Mouse (Mus musculus) heart, postnatal 0 days (tissue): ENCODE results near the gene Slc3a1. TPM values are rescaled to one million over a fixed set of nuclear protein-coding genes. Genes with fewer than 3 reads are reported as not detected.

Source experiments
- ATAC-seq: fragments of 200-750 bp; cut with Nextera tagmentation; 2 replicates; pipeline ENCODE4 v1.8.0; 2017; ENCODE audit warnings: low read depth, moderate number of reproducible peaks, moderate library complexity; ENCODE audit not compliant: insufficient read depth
- DNase-seq: peaks from one replicate; pipeline ENCODE4 v3.0.0-alpha.2; 2016; ENCODE audit warnings: low spot score
- H3K27ac ChIP-seq: fragments of 300-500 bp; sonication (generic); 2 replicates; pipeline ENCODE4 v1.5.1; 2014; ENCODE audit warnings: low read depth, mild to moderate bottlenecking
- H3K27me3 ChIP-seq: fragments of 300-500 bp; sonication (generic); 2 replicates; pipeline ENCODE4 v1.6.1; 2014; ENCODE audit warnings: low read length, mixed read lengths; ENCODE audit not compliant: control insufficient read depth, insufficient read depth
- H3K36me3 ChIP-seq: fragments of 300-500 bp; sonication (generic); replicated peaks from 2 replicates; pipeline ENCODE4 v1.6.1; 2014; ENCODE audit warnings: low read length, mixed read lengths; ENCODE audit not compliant: control insufficient read depth, insufficient read depth
- H3K4me1 ChIP-seq: fragments of 300-500 bp; sonication (generic); 2 replicates; pipeline ENCODE4 v1.6.1; 2014; ENCODE audit warnings: antibody characterized with exemption; ENCODE audit not compliant: control insufficient read depth, insufficient read depth
- H3K4me2 ChIP-seq: fragments of 300-500 bp; sonication (generic); 2 replicates; pipeline ENCODE4 v1.6.1; 2014; ENCODE audit warnings: low read depth, mild to moderate bottlenecking, low read length, moderate library complexity
- H3K4me3 ChIP-seq: fragments of 300-500 bp; sonication (generic); 2 replicates; pipeline ENCODE4 v1.5.1; 2014; ENCODE audit warnings: low read depth, low read length
- H3K9ac ChIP-seq: fragments of 300-500 bp; sonication (generic); replicated peaks from 2 replicates; pipeline ENCODE4 v1.6.1; 2014; ENCODE audit warnings: low read depth, low read length, mixed read lengths
- H3K9me3 ChIP-seq: fragments of 300-500 bp; sonication (generic); replicated peaks from 2 replicates; pipeline ENCODE4 v1.6.1; 2016; ENCODE audit warnings: low read length; ENCODE audit not compliant: control insufficient read depth
- CTCF ChIP-seq: IDR thresholded peaks from 2 replicates; pipeline ENCODE4 v1.5.1; 2016; ENCODE audit warnings: antibody characterized with exemption, control low read depth, low read depth
- EP300 ChIP-seq: IDR thresholded peaks from 2 replicates; pipeline ENCODE4 v1.6.1; 2016; ENCODE audit warnings: antibody characterized with exemption, low read depth
- WGBS: fragments of 180-500 bp; shearing (Covaris S2); extraction: QIAGEN DNeasy Blood & Tissue Kit; methylation state at CpG from one replicate; pipeline ENCODE4 v1.1.7; 2014; 5-methylcytosine and 5-hydroxymethylcytosine counted together
- polyA plus RNA-seq: library from polyadenylated mRNA; unstranded; fragments of >200 nt; fragmentation: Nextera tagmentation; extraction: Ambion mirVana; gene quantifications from 2 replicates; pipeline ENCODE4 v1.2.1, GENCODE M21; 2015
- total RNA-seq: library from RNA; depleted of rRNA; stranded (reverse); fragments of >200 nt; gene quantifications from 2 replicates; pipeline ENCODE4 v1.2.3, GENCODE M21; 2014; ENCODE audit warnings: low replicate concordance

Slc3a1 gene
- total and polyA plus RNA-seq, 2 experiments from 2014 or later: 1.3 TPM; not detected in 1

DNA sequence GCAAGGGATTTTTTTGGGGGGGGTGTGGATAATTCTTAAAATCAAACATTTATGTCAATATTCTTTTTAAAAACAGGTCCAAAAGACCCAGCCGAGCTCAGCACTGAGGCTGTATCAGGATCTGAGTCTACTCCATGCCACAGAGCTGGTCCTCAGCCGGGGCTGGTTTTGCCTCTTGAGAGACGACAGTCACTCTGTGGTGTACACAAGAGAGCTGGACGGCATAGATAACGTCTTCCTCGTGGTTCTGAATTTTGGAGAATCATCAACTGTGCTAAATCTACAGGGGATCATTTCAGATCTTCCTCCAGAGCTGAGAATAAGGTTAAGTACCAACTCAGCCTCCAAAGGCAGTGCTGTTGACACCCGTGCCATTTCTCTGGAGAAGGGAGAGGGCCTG lies 35.4 kb downstream of the Slc3a1 start:
- Histone ChIP-seq H3K27me3 (no peaks in the 10 kb centered on the region), H3K4me2 (no peak overlapping the region), H3K9me3 (no peaks in the 10 kb centered on the region), H3K4me3 (no peak overlapping the region), H3K4me1 (no peaks in the 10 kb centered on the region), H3K27ac (no peak overlapping the region), H3K9ac (no peak overlapping the region), H3K36me3 (peaks cover 52% of the 10 kb centered on the region)
- 76% methylated on average over 7 of the region's 7 CpGs for WGBS
- ATAC-seq: no peak
- DNase-seq: no peak
- TF ChIP-seq CTCF (no peak), EP300 (no peak)

GRCm38 (mm10) chr17:85067331-85067730 lies 39.2 kb downstream of the Slc3a1 start:
- Histone ChIP-seq H3K36me3 (peaks cover 83% of the 10 kb centered on the region), H3K27ac (no peak overlapping the region), H3K9me3 (no peaks in the 10 kb centered on the region), H3K4me3 (no peak overlapping the region), H3K4me1 (no peaks in the 10 kb centered on the region), H3K4me2 (no peak overlapping the region), H3K27me3 (no peaks in the 10 kb centered on the region), H3K9ac (no peak overlapping the region)
- no peak for ATAC-seq
- DNase-seq: no peak
- TF ChIP-seq EP300 (no peak), CTCF (no peak)
- 87% methylated on average over 7 of the region's 7 CpGs for WGBS

- TF ChIP-seq CTCF (no peak), EP300 (no peak)
- Histone ChIP-seq H3K4me2 (no peak overlapping the region), H3K9me3 (no peaks in the 10 kb centered on the region), H3K27ac (no peak overlapping the region), H3K36me3 (peaks cover 67% of the 10 kb centered on the region), H3K4me3 (no peak overlapping the region), H3K9ac (no peak overlapping the region), H3K4me1 (0 out of 2 replicates have a peak, but pooled peaks cover 3% of the 10 kb centered on the region), H3K27me3 (no peaks in the 10 kb centered on the region)
- WGBS: 34% methylated on average over 6 of the region's 6 CpGs
- DNase-seq (no peak), ATAC-seq (no peak)
Observed at GRCm38 (mm10) chr17:85070658-85071057, 42.5 kb downstream of the Slc3a1 start.

DNA sequence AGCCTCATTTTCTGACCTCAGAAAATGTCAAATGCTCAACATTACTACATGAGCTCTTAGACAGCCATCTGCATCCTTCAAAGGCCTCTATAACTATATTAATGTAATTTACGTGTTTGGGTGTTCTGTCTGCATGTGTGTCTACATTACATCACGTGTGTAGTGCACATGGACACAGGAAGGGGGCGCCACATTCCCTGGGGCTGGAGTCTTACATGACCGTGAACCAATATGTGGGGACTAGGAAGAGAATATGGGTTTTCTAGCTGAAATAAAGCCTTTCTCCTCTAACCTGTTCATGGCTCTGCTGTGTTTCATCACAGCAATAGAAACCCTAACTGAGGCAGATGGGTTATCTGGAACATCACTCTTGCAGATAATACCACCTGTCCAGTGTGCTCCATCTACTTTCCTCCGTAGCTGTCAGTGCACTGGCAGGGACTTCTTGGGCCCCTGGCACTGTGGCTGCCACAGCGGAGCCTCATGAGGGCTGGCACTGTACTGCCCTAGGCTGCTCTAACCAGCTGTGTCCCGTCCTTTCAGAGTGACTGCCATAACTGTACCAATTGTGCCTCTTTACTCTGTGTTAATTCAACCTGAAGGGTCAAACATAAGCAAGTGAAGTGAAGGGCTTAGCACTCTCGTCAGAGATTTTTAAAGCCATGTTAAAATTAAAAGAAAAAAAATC lies 43.1 kb downstream of the Slc3a1 start:
- H3K4me3 ChIP-seq: no peak overlapping the region
- DNase-seq (no peak), ATAC-seq (no peak)
- 90% methylated on average over 8 of the region's 8 CpGs for WGBS
- no peaks in the 10 kb centered on the region for H3K27me3 ChIP-seq
- no peak overlapping the region for H3K4me2 ChIP-seq
- H3K9ac ChIP-seq: no peak overlapping the region
- no peaks in the 10 kb centered on the region for H3K9me3 ChIP-seq
- H3K27ac ChIP-seq: no peak overlapping the region
- H3K4me1 ChIP-seq: 0 out of 2 replicates have a peak, but pooled peaks cover 3% of the 10 kb centered on the region
- no peak for TF ChIP-seq CTCF
- no peak for TF ChIP-seq EP300
- peaks cover 67% of the 10 kb centered on the region for H3K36me3 ChIP-seq

DNA sequence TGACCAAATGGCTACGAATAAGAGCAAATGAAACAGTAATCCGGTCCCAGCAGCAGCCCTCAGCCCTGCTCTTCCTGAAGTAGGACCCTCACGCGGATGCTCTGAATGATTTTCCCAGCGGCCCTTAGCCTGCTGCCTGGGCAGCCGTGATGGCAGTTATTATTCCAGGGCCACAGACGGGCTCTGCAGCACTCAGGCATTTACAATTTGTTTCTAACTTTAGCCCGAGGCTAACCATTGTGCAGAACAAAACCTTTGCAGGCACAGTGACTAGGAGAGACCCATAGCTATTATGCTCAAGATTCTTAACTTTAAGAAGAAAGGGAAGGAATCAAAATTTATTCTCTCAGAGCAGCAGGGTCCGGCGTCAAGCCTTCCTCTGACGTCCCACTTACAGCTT lies 44.2 kb downstream of the Slc3a1 start:
- Histone ChIP-seq H3K9me3 (no peaks in the 10 kb centered on the region), H3K4me1 (0 out of 2 replicates have a peak, but pooled peaks cover 3% of the 10 kb centered on the region), H3K36me3 (peaks cover 68% of the 10 kb centered on the region), H3K9ac (no peak overlapping the region), H3K27me3 (no peaks in the 10 kb centered on the region), H3K27ac (no peak overlapping the region), H3K4me2 (no peak overlapping the region), H3K4me3 (no peak overlapping the region)
- DNase-seq (no peak), ATAC-seq (no peak)
- TF ChIP-seq EP300: no peak
- no peak for TF ChIP-seq CTCF
- WGBS: 52% methylated on average over 11 of the region's 11 CpGs

GRCm38 (mm10) chr17:85073214-85073613 lies 45.0 kb downstream of the Slc3a1 start:
- Histone ChIP-seq H3K4me2 (no peak overlapping the region), H3K4me1 (0 out of 2 replicates have a peak, but pooled peaks cover 3% of the 10 kb centered on the region), H3K9ac (no peak overlapping the region), H3K27ac (no peak overlapping the region), H3K4me3 (no peak overlapping the region), H3K9me3 (no peaks in the 10 kb centered on the region), H3K36me3 (peaks cover 73% of the 10 kb centered on the region), H3K27me3 (no peaks in the 10 kb centered on the region)
- TF ChIP-seq EP300 (no peak), CTCF (no peak)
- no peak for ATAC-seq
- 54% methylated on average over 7 of the region's 7 CpGs for WGBS
- DNase-seq: no peak
